Mouse (Mus musculus) G1E (cell line): ENCODE results near the gene Col15a1.

Source experiments
- CTCF ChIP-seq: IDR thresholded peaks from 2 replicates; pipeline ENCODE4 v1.5.1; 2012; ENCODE audit warnings: low read depth, low read length, inconsistent platforms, mixed read lengths
- GATA1 ChIP-seq: IDR thresholded peaks from 2 replicates; pipeline ENCODE4 v1.6.1; 2012; ENCODE audit warnings: borderline replicate concordance, low read length, inconsistent platforms, mixed read lengths
- POLR2AphosphoS5 ChIP-seq: IDR thresholded peaks from 2 replicates; pipeline ENCODE4 v1.6.1; 2012; ENCODE audit warnings: low read depth, low read length, inconsistent platforms; ENCODE audit not compliant: insufficient replicate concordance

DNA sequence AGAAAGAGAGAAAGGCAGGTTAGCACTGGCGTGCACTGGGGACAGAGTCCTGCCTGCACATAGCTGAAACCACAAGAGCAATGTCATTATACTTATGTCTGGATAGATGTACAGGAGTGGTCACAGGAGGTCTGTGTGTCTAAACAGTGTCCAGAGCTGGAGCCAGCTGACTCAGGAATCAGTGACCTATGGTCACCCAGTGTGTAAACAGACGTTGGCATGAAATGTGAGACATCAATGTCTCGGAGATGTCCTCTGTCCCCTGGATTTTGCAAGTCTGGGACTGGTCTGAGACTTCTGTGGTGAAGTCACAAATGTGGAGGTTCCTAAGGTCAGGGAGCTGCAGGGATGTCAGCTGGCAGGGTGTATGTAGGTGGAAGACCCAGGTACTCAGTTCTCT lies 50.2 kb downstream of the Col15a1 start:
- TF ChIP-seq CTCF (no peak), GATA1 (no peak), POLR2AphosphoS5 (no peak)
